Mouse (Mus musculus) embryonic facial prominence, embryonic 11.5 days (tissue): Measurements from ENCODE around the gene Aldh2. TPM values are rescaled to one million over a fixed set of nuclear protein-coding genes. Genes with fewer than 3 reads are reported as not detected.

ENCODE experiments used
- ATAC-seq: fragments of 200-750 bp; cut with Nextera tagmentation; replicated peaks from 2 replicates; pipeline ENCODE4 v1.8.0; 2017; ENCODE audit warnings: low read depth; ENCODE audit not compliant: insufficient number of reproducible peaks, low FRiP score, low TSS enrichment
- DNase-seq: peaks from one replicate; pipeline ENCODE4 v3.0.0-alpha.2; 2015; ENCODE audit warnings: low spot score
- H3K27ac ChIP-seq: fragments of 300-500 bp; sonication (generic); replicated peaks from 2 replicates; pipeline ENCODE4 v1.5.1; 2014; ENCODE audit warnings: mild to moderate bottlenecking, low read depth, low read length, control low read depth
- H3K27me3 ChIP-seq: fragments of 300-500 bp; sonication (generic); 2 replicates; pipeline ENCODE4 v1.6.1; 2014; ENCODE audit warnings: mild to moderate bottlenecking, low read length, moderate library complexity, mixed read lengths; ENCODE audit not compliant: control insufficient read depth, insufficient read depth
- H3K36me3 ChIP-seq: fragments of 300-500 bp; sonication (generic); replicated peaks from 2 replicates; pipeline ENCODE4 v1.6.1; 2014; ENCODE audit warnings: low read depth, mild to moderate bottlenecking, low read length, moderate library complexity, mixed read lengths; ENCODE audit not compliant: control insufficient read depth, insufficient read depth
- H3K4me1 ChIP-seq: fragments of 300-500 bp; sonication (generic); 2 replicates; pipeline ENCODE4 v1.6.1; 2014; ENCODE audit warnings: low read length, mixed read lengths; ENCODE audit not compliant: control insufficient read depth, insufficient read depth
- H3K4me2 ChIP-seq: fragments of 300-500 bp; sonication (generic); 2 replicates; pipeline ENCODE4 v1.6.1; 2014; ENCODE audit warnings: low read depth, mild to moderate bottlenecking, control low read depth, low read length, moderate library complexity
- H3K4me3 ChIP-seq: fragments of 300-500 bp; sonication (generic); 2 replicates; pipeline ENCODE4 v1.5.1; 2014; ENCODE audit warnings: low read depth, low read length, control low read depth
- H3K9ac ChIP-seq: fragments of 300-500 bp; sonication (generic); replicated peaks from 2 replicates; pipeline ENCODE4 v1.6.1; 2014; ENCODE audit warnings: mild to moderate bottlenecking, control low read depth, low read length
- H3K9me3 ChIP-seq: fragments of 300-500 bp; sonication (generic); replicated peaks from 2 replicates; pipeline ENCODE4 v1.6.1; 2016; ENCODE audit warnings: mild to moderate bottlenecking, low read length, inconsistent platforms, mixed read lengths; ENCODE audit not compliant: control insufficient read depth
- WGBS: fragments of 180-500 bp; shearing (Covaris S2); extraction: QIAGEN DNeasy Blood & Tissue Kit; methylation state at CpG from one replicate; pipeline ENCODE4 v1.1.7; 2014; 5-methylcytosine and 5-hydroxymethylcytosine counted together
- polyA plus RNA-seq: library from polyadenylated mRNA; unstranded; fragments of >200 nt; fragmentation: Nextera tagmentation; extraction: Ambion mirVana; gene quantifications from 2 replicates; pipeline ENCODE4 v1.2.1, GENCODE M21; 2014

The Aldh2 gene
- polyA plus RNA-seq, 1 experiment from 2014 or later = 84.4 TPM

DNA sequence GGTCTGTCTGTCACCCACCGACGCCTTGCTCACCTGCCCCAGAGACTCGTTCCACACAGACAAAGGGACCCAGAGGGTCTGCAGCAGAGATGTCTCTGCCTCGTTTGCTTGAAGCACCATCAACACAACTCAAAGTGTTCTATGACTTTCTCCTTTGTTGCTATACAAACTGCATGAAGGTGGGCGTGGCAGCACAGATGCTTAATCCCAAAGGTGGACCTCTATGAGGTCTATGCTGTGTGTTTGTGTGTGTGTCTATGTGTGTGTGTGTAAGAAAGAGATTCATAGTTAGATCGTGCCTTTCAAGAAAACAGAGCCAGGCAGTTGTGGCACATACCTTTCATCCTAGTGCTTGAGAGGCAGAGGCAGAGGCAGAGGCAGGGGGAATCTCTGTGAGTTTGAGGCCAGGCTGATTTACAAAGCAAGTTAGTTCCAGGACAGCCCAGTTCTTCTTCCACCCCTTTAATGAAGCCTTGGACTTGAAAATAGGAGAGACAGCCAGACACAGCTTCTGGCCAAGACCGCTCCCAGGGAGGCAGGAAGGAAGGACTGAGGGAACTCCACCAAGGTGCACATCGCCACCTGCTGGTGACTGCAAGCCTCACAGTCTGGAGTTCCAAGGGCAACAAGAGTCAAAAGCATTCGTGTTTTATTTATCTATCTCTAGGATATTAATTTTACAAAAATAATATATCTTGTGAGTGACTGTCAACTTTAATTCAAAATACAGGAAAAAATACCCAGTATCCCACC is 8.1 kb upstream of the Aldh2 start:
- no peaks in the 10 kb centered on the region for H3K27me3 ChIP-seq
- 32% methylated on average over 9 of the region's 9 CpGs for WGBS
- H3K4me3 ChIP-seq = no peak overlapping the region
- no peaks in the 10 kb centered on the region for H3K4me1 ChIP-seq
- ATAC-seq (no peak), DNase-seq (peak; percentile 91)
- no peaks in the 10 kb centered on the region for H3K9me3 ChIP-seq
- H3K36me3 ChIP-seq = no peaks in the 10 kb centered on the region
- no peak overlapping the region for H3K27ac ChIP-seq
- no peak overlapping the region for H3K9ac ChIP-seq
- no peak overlapping the region for H3K4me2 ChIP-seq

DNA sequence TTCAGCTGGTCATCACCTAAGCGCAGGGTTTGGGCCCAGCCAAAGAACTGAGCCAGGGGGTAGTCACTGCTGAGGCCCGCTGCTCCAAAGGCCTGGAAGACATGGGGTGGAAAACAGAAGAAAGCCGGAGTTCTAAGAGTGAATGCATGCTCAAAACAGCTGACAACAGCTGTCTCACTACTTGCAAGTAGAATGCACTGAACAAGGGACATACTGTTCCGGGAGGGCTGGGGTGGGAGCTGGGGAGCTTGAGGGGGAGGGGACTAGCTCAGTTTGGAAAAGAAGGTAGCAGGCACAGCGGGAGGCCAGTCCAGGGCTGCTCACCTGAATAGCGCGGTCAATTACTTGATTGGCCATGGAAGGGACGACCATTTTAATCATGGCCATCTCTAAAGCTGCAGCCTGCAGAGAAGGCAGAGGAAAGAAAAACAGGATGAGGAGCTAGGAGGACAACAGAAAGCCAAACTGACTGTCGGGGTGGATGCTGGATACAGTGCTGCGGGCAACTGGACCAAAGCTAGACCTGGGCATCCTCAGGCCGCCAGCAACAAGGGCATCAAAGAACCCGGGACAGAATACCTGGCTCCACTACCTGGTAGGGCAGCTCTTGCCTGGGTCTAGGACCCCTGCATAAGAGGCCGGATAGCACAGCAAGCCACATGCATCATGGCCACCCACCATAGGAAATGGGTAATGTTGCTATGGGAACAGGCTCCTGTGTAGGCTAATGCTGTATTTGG is 5.4 kb upstream of the Aldh2 start:
- Histone ChIP-seq H3K4me2 (no peak overlapping the region), H3K9ac (no peak overlapping the region), H3K27me3 (no peaks in the 10 kb centered on the region), H3K4me1 (no peaks in the 10 kb centered on the region), H3K9me3 (no peaks in the 10 kb centered on the region), H3K4me3 (no peak overlapping the region), H3K27ac (no peak overlapping the region), H3K36me3 (no peaks in the 10 kb centered on the region)
- 59% methylated on average over 13 of the region's 13 CpGs for WGBS
- DNase-seq = no peak
- no peak for ATAC-seq

DNA sequence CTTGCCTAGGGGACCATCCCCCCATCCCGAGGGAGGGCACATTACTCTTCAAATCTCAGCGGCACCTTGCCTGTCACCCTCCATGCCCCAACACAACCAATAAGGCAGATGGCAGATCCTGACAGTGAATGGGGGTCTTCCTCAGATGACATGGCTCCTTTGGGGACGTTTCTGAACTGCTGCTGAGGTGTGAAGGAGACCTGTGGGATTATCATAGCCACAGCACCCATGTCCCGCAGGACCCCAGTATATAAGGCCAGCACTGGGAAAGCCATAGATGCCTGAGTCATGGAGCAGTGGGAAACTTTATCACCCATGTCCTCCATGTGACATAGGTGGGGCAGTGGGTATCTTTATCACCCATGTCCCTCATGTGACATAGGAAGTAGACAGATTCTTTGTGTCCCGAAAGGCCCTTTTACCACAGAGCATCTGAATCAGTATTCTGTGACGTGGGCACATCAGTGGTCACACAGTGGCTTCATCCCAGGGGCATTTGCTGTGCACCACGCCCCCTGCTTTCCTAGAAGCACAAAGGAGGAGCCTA is 4.4 kb upstream of the Aldh2 start:
- 77% methylated on average over 7 of the region's 7 CpGs for WGBS
- H3K27ac ChIP-seq = no peak overlapping the region
- no peak overlapping the region for H3K9ac ChIP-seq
- DNase-seq = no peak
- no peak for ATAC-seq
- H3K27me3 ChIP-seq = no peaks in the 10 kb centered on the region
- no peak overlapping the region for H3K4me2 ChIP-seq
- no peaks in the 10 kb centered on the region for H3K36me3 ChIP-seq
- no peaks in the 10 kb centered on the region for H3K9me3 ChIP-seq
- no peak overlapping the region for H3K4me3 ChIP-seq
- no peaks in the 10 kb centered on the region for H3K4me1 ChIP-seq

DNA sequence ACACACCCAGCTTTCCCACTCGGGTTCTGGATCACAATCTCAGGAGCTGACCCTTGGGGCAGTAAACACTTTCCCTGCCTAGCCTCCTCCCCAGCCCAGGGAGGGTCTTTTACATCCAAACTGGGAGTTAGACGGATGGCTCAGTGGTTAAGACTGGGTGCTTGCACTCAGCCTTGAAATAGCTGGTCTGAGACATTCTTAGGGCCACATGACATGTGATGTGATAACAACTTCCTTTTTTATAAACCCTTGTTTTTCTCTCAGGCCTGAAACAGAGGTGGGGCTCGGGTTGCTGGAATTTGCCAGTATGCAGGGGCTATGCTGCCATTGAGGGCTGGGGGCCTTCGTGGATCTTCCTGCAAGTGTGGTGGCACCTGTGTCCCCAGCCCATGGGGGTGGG is 3.7 kb upstream of the Aldh2 start:
- no peak overlapping the region for H3K4me2 ChIP-seq
- no peak for DNase-seq
- H3K4me1 ChIP-seq = no peaks in the 10 kb centered on the region
- H3K9me3 ChIP-seq = no peaks in the 10 kb centered on the region
- no peak for ATAC-seq
- H3K36me3 ChIP-seq = no peaks in the 10 kb centered on the region
- H3K27me3 ChIP-seq = no peaks in the 10 kb centered on the region
- 73% methylated on average over 4 of the region's 4 CpGs for WGBS
- H3K9ac ChIP-seq = no peak overlapping the region
- H3K27ac ChIP-seq = no peak overlapping the region
- no peak overlapping the region for H3K4me3 ChIP-seq

DNA sequence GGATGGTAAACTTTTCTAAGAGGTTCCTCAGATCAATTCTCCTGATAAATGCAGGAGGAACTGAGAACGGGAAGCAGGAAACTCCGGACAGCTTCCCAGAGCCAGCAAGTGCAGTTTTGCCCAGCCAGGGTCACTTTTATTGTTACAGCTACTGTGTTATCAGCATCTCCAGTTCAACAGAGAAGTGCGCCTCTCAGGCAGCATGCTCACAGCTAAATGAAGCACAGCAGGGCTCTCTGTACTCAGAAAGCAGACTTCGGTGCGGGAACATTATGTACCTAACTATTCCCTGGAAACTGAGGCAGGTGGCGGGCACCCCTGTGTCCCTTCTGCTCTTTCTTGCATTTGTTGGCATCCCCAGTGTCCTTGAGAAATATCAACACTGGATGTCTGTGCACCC is 2.6 kb upstream of the Aldh2 start:
- no peaks in the 10 kb centered on the region for H3K27me3 ChIP-seq
- no peak overlapping the region for H3K27ac ChIP-seq
- ATAC-seq (no peak), DNase-seq (no peak)
- no peak overlapping the region for H3K4me2 ChIP-seq
- no peak overlapping the region for H3K4me3 ChIP-seq
- WGBS = 81% methylated on average over 6 of the region's 6 CpGs
- no peaks in the 10 kb centered on the region for H3K9me3 ChIP-seq
- no peak overlapping the region for H3K9ac ChIP-seq
- no peaks in the 10 kb centered on the region for H3K4me1 ChIP-seq
- no peaks in the 10 kb centered on the region for H3K36me3 ChIP-seq

DNA sequence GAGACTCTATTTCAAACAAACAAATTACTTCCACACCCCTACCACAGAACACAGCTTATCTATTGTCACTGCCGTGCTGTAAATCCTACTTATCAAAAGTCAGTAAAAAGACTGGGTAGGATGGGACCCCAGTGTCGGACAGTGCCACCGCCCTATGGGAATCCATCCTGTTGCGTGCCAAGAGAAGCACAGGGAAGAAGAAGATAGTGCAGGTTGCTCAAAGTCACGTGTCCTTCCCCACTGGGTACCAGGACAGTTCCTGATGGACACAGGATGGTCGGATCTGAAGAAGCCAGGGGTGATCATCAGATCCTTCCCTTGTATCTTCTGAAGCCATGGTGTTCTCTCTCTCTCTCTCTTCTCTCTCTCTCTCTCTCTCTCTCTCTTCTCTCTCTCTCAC is 2.1 kb upstream of the Aldh2 start:
- 83% methylated on average over 6 of the region's 6 CpGs for WGBS
- no peaks in the 10 kb centered on the region for H3K4me1 ChIP-seq
- no peak overlapping the region for H3K27ac ChIP-seq
- DNase-seq (no peak), ATAC-seq (no peak)
- no peak overlapping the region for H3K4me3 ChIP-seq
- no peaks in the 10 kb centered on the region for H3K9me3 ChIP-seq
- no peak overlapping the region for H3K4me2 ChIP-seq
- no peaks in the 10 kb centered on the region for H3K27me3 ChIP-seq
- no peak overlapping the region for H3K9ac ChIP-seq
- H3K36me3 ChIP-seq = no peaks in the 10 kb centered on the region

DNA sequence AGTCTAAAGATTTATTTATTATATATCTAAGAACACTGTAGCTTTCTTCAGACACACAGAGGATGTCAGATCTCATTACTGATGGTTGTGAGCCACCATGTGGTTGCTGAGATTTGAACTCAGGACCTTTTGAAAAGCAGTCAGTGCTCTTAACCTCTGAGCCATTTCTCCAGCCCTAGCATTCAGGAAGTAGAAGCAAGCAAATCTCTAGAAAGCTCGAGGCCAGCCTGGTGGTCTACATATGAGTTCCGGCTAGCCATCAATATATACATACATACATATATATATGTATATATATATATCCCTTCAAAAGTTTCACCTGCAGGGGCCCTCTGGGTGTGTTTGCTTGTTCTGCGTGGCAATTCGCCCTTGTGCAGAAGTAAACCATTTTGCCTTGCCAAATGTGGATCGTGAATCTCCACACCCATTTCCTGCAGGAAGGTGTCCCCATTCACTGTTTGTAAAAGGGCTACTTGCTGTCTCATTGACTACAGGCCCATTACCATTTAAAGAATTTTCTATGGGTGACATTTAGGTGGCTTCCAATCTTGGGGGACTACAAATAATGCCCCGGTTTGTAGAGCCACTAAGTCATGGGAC is 1.2 kb upstream of the Aldh2 start:
- H3K4me2 ChIP-seq = no peak overlapping the region
- no peak overlapping the region for H3K9ac ChIP-seq
- no peaks in the 10 kb centered on the region for H3K27me3 ChIP-seq
- H3K9me3 ChIP-seq = no peaks in the 10 kb centered on the region
- no peak overlapping the region for H3K27ac ChIP-seq
- H3K4me3 ChIP-seq = no peak overlapping the region
- H3K4me1 ChIP-seq = no peaks in the 10 kb centered on the region
- DNase-seq (no peak), ATAC-seq (no peak)
- H3K36me3 ChIP-seq = no peaks in the 10 kb centered on the region
- 91% methylated on average over 6 of the region's 6 CpGs for WGBS
